Mouse (Mus musculus): Measurements from ENCODE around the gene Poc1a. TPM values are rescaled to one million over a fixed set of nuclear protein-coding genes. Genes with fewer than 3 reads are reported as not detected.
A peak's percentile ranks its signal among the peaks of the same experiment; 100 is the strongest.

Gene Poc1a
- polyA plus RNA-seq, 1 experiment: 7.9 TPM

DNA sequence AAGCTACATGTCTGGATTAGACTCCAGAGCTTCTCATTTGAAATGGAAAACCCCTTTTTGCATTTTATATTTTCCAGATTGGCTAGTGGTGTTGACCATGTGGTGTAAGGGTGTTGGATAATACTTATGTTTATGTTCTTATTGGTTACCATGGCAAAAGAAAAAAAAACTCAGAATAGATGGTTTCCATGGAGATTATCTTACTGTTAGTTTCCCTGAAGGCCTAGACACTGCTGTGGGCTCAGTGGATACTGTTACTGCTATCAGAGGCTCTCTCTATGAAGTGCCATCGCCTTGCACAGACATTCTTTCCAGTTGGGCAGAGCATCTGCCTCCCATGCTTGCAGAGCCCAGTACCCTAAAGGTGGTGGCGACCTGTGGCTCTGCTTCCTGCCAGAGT lies 37.2 kb downstream of the Poc1a start:
- 62% methylated on average over 2 of the region's 2 CpGs for WGBS
- no peak overlapping the region for H3K4me3 ChIP-seq (replicated peaks; ENCODE audit: extremely low read depth, low read depth, low read length)
- no peak for DNase-seq
- TF ChIP-seq CTCF (IDR thresholded peaks at IDR 0.05; ENCODE audit: insufficient read depth, low read length): no peak
- TF ChIP-seq POLR2A (IDR thresholded peaks at IDR 0.05; ENCODE audit: borderline replicate concordance, extremely low read depth, low read depth, low read length): no peak
- H3K4me1 ChIP-seq (ENCODE audit: control insufficient read depth, insufficient read depth, low read length): peaks cover 4% of the 10 kb centered on the region; the same call in 1 of the 2 replicates

DNA sequence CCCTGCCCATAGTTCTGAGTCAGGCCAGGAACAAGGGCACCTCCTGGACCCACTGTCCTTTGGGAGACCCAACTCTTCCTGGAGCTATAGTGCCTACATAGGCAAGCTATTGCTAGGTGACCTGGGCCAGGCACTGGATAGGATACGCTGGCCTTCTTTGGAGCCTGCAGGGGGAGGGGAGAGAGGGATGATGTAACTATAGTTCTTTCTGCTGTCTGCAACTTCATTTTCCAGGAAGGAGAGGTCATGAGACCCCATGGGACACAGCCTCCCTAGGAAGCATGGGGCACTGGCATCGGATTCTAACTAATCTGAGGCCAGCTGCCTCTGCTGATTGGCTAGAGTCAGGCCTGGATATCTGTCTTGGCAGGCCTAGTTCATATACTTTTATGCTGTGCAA lies 38.2 kb downstream of the Poc1a start:
- no peak for DNase-seq
- H3K4me1 ChIP-seq (ENCODE audit: control insufficient read depth, insufficient read depth, low read length): peaks cover 4% of the 10 kb centered on the region; the same call in 1 of the 2 replicates
- 57% methylated on average over 2 of the region's 2 CpGs for WGBS
- TF ChIP-seq POLR2A (IDR thresholded peaks at IDR 0.05; ENCODE audit: borderline replicate concordance, extremely low read depth, low read depth, low read length) (no peak), CTCF (IDR thresholded peaks at IDR 0.05; ENCODE audit: insufficient read depth, low read length) (no peak)
- no peak overlapping the region for H3K4me3 ChIP-seq (replicated peaks; ENCODE audit: extremely low read depth, low read depth, low read length)

DNA sequence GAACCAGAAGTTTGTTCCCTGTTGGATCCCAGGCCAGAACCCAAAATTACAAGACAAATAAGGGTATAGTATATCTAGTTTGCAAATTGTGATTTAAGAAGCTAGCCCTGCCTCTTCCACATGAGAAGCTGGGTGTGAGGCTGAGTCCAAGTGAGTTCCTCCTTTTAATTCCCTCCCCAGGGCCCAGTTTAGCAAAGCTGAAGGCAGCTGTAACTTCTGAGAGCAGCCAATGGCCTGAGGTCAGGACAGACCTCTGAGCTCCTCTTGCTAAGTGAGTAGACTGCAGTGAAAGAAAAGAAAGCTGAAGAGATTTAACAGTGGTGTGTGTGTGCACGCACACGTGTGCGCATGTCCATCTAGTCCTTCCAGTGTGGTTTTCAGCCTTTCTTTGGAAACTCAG lies 41.6 kb downstream of the Poc1a start:
- 85% methylated on average over 3 of the region's 3 CpGs for WGBS
- TF ChIP-seq CTCF (IDR thresholded peaks at IDR 0.05; ENCODE audit: insufficient read depth, low read length) (no peak), POLR2A (IDR thresholded peaks at IDR 0.05; ENCODE audit: borderline replicate concordance, extremely low read depth, low read depth, low read length) (no peak)
- DNase-seq: no peak
- Histone ChIP-seq H3K4me3 (replicated peaks; ENCODE audit: extremely low read depth, low read depth, low read length) (no peak overlapping the region), H3K4me1 (ENCODE audit: control insufficient read depth, insufficient read depth, low read length) (peaks cover 9% of the 10 kb centered on the region; the same call in 1 of the 2 replicates)

DNA sequence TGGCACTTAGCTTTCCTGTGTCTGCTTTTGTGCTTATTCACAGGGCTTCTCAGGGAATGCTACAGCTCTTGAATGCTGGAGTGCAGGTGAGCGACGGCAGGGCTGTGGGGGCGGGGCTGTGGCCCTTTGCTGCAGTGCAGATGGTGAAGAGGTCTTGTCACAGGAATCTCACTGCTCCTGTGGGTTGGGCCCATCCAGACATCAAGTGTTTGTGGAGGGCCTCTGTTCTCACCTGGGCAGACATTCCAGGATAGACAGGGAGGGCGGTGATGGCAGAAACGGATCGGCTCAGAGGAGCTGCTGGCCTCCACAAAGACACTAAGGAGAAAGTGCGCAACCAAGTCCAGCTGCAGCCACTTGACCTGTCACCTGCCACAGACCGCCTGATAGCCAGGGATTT lies 45.4 kb downstream of the Poc1a start:
- Histone ChIP-seq H3K4me1 (ENCODE audit: control insufficient read depth, insufficient read depth, low read length) (peaks cover 15% of the 10 kb centered on the region), H3K4me3 (replicated peaks; ENCODE audit: extremely low read depth, low read depth, low read length) (no peak overlapping the region)
- peak; percentile 78 for DNase-seq
- TF ChIP-seq POLR2A (IDR thresholded peaks at IDR 0.05; ENCODE audit: borderline replicate concordance, extremely low read depth, low read depth, low read length): no peak
- TF ChIP-seq CTCF (IDR thresholded peaks at IDR 0.05; ENCODE audit: insufficient read depth, low read length): no peak
- 79% methylated on average over 8 of the region's 8 CpGs for WGBS

DNA sequence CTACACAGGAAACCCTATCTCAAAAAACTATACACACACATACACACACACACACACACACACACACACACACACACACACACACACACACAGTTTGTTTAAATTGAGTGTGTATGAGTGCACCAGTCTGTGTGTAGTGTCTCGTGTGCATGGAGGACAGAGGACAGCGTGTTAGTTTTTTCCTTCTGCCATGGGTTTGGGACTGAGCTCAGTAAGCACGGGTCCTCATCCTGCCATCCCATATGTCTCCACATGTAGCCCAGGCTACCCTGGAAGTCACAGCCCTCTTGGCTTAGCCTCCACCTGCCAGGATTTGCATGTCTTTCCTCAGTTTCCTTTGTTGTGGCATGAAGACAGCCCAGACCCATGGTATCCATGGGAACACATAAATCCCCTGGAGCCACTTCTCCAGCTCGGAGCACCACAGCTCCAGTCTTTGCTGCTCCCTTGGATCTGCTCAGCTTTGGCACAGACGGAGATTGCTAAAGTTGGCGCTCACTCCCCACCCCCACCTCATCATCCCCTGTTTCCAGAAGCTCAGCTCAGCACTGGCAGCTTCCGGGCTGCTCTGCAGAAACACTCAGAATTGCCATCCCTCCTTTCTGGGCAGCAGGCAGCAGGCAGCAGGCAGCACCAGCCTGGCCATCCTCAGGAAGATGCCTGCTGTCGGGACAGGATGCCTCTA lies 46.4 kb downstream of the Poc1a start:
- peaks cover 15% of the 10 kb centered on the region for H3K4me1 ChIP-seq (ENCODE audit: control insufficient read depth, insufficient read depth, low read length)
- TF ChIP-seq POLR2A (IDR thresholded peaks at IDR 0.05; ENCODE audit: borderline replicate concordance, extremely low read depth, low read depth, low read length): no peak
- no peak for TF ChIP-seq CTCF (IDR thresholded peaks at IDR 0.05; ENCODE audit: insufficient read depth, low read length)
- no peak for DNase-seq
- 73% methylated on average over 8 of the region's 8 CpGs for WGBS
- H3K4me3 ChIP-seq (replicated peaks; ENCODE audit: extremely low read depth, low read depth, low read length): no peak overlapping the region

DNA sequence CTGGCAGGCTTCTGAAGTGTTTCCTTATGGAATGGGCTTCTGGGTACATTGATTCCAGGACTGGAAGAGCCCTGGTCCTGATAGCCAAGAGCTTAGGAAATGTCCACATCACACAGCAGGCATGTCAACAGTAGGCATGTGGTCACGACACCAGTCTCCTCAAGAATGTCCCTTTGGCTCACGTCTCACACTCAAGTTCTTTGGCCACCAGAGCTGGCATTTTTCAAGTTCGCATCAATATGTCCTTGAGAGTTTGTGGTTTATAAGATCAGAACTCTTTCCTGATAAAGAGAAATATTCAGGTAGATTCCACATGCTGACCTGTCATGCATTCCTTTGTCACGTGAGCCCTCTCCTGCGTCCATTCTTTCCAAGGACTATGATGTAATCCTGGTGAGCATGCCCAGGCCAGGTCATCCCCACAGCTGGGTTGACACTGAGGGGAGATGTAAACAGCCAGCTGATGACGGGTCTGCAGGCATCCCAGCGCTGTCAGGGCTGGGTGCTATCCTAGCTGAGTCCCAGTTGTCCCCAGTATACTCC lies 47.3 kb downstream of the Poc1a start:
- Histone ChIP-seq H3K4me3 (replicated peaks; ENCODE audit: extremely low read depth, low read depth, low read length) (no peak overlapping the region), H3K4me1 (ENCODE audit: control insufficient read depth, insufficient read depth, low read length) (peaks cover 15% of the 10 kb centered on the region)
- TF ChIP-seq CTCF (IDR thresholded peaks at IDR 0.05; ENCODE audit: insufficient read depth, low read length) (no peak), POLR2A (IDR thresholded peaks at IDR 0.05; ENCODE audit: borderline replicate concordance, extremely low read depth, low read depth, low read length) (no peak)
- peak; percentile 71 for DNase-seq
- WGBS: 53% methylated on average over 7 of the region's 7 CpGs

DNA sequence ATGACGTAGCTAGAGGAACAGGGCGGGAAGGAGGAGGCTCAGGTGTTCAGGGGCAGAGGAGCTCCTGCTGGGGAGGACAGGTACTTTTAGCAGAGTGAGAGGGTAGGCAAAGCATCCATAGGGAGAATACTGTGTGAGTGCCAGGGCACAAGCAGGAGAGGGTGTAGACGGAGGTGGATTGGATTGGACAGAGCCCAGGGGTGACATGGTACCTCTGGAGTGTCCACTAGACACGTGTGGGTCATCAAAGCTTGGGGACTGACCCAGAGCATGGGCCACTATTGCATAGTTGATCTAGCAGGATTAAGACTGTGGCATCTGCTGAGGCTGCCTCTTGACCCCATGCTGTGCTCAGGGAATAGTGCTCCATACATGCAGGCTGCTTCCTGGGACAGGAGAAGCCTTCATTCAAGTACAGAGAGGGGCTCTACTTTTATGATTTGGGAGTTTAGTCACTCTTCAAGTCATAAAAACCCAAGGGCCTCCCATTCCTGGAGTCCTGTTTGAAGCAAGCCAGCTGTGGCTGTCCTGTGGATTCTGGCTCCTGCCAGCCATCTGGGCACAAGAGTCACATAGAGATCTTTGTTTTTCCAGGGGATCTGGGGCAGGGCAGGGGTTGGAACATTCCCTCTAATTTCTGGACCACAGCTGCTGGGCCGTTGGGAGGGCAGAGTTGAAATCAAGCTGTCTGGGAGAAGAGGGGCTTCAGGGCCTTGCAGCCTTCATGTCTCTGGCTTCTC lies 48.1 kb downstream of the Poc1a start:
- no peak for TF ChIP-seq POLR2A (IDR thresholded peaks at IDR 0.05; ENCODE audit: borderline replicate concordance, extremely low read depth, low read depth, low read length)
- TF ChIP-seq CTCF (IDR thresholded peaks at IDR 0.05; ENCODE audit: insufficient read depth, low read length): no peak
- whole genome bisulfite sequencing: 66% methylated on average over 5 of the region's 5 CpGs
- no peak overlapping the region for H3K4me3 ChIP-seq (replicated peaks; ENCODE audit: extremely low read depth, low read depth, low read length)
- H3K4me1 ChIP-seq (ENCODE audit: control insufficient read depth, insufficient read depth, low read length): peaks cover 15% of the 10 kb centered on the region
- DNase-seq: no peak

DNA sequence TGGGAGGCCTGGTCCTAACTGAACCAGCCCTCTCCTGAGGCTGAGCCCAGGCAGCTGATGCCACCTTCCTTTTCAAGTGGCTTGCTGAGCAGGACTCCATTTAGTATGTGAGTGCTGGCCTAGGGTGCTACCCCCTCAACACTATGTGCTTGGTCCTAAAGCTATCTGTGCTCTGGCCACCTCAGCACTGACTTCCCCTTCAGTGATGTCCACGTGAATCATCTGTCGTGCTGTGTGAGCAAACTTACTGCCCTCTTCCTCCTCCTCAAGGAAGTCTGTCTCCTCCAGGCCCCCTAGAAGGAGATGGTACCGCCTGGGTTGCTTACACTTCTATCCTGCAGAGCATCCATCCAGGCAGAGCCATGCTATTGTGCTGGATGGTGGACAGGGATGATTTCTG lies 51.9 kb downstream of the Poc1a start:
- WGBS: 72% methylated on average over 3 of the region's 3 CpGs
- TF ChIP-seq CTCF (IDR thresholded peaks at IDR 0.05; ENCODE audit: insufficient read depth, low read length) (no peak), POLR2A (IDR thresholded peaks at IDR 0.05; ENCODE audit: borderline replicate concordance, extremely low read depth, low read depth, low read length) (no peak)
- no peak for DNase-seq
- Histone ChIP-seq H3K4me1 (ENCODE audit: control insufficient read depth, insufficient read depth, low read length) (peaks cover 7% of the 10 kb centered on the region), H3K4me3 (replicated peaks; ENCODE audit: extremely low read depth, low read depth, low read length) (no peak overlapping the region)

DNA sequence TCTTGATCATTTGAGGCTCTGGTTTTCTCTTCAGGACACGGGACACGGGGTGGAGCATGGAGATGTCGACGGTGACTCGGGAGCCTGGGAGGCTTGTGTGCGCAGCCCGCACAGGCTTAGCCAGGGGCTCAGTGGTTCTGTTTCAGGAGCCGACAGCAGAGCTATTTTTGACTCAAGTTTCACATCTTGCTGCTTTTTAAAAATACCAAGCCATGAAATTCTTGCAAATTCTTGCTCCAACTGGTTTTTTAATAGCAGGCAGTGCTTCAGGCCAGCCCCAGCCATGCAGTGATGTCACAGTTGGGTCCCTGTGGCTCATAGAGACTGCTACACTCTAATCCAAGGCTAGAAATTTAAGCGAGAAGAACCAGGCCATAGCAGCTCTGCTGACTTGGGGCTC lies 56.8 kb downstream of the Poc1a start:
- DNase-seq: no peak
- WGBS: 78% methylated on average over 9 of the region's 9 CpGs
- no peaks in the 10 kb centered on the region; the same call in 1 of the 2 replicates for H3K4me1 ChIP-seq (ENCODE audit: control insufficient read depth, insufficient read depth, low read length)
- no peak for TF ChIP-seq CTCF (IDR thresholded peaks at IDR 0.05; ENCODE audit: insufficient read depth, low read length)
- TF ChIP-seq POLR2A (IDR thresholded peaks at IDR 0.05; ENCODE audit: borderline replicate concordance, extremely low read depth, low read depth, low read length): no peak
- H3K4me3 ChIP-seq (replicated peaks; ENCODE audit: extremely low read depth, low read depth, low read length): no peak overlapping the region

Measured in lung, adult 2 months (tissue).